Mouse (Mus musculus): ENCODE data around the gene Tbc1d10a. TPM values are rescaled to one million over a fixed set of nuclear protein-coding genes. Genes with fewer than 3 reads are reported as not detected.

Tbc1d10a gene
- polyA plus RNA-seq, 1 experiment from 2014 or later = 61.9 TPM

- no peak for ATAC-seq (ENCODE audit: insufficient number of reproducible peaks, low FRiP score, low TSS enrichment, low read depth)
- Histone ChIP-seq H3K36me3 (no peaks in the 10 kb centered on the region), H3K9me3 (no peaks in the 10 kb centered on the region), H3K27ac (no peak overlapping the region), H3K4me1 (no peaks in the 10 kb centered on the region), H3K27me3 (no peaks in the 10 kb centered on the region), H3K9ac (no peak overlapping the region), H3K4me3 (no peak overlapping the region), H3K4me2 (no peak overlapping the region)
- WGBS = 89% methylated on average over 3 of the region's 3 CpGs
Observed at GRCm38 (mm10) chr11:4249151-4249550, 62.6 kb downstream of the Tbc1d10a start.

DNA sequence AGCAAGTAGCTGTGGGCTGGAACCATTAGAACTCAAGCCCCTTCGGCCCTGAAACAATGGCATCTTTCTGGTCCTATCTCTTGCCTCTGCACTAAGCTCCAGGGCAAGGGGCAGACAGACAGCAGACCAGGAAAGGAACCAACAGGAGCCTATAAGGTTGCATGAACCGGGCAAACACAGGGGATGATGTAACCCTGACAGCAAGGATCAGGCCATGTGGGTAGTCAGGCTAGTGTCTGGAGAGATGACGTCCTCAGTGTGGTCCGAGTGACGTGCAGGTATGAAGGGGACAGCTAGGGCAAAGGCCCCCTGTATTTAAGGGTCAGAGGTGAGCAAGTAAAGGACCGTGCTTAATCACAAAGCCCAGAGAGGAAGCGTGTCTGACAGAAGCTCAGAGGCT, 63.7 kb downstream of the Tbc1d10a start:
- no peaks in the 10 kb centered on the region for H3K27me3 ChIP-seq
- no peak for ATAC-seq (ENCODE audit: insufficient number of reproducible peaks, low FRiP score, low TSS enrichment, low read depth)
- no peak overlapping the region for H3K4me2 ChIP-seq
- H3K27ac ChIP-seq = no peak overlapping the region
- no peak overlapping the region for H3K4me3 ChIP-seq
- no peaks in the 10 kb centered on the region for H3K4me1 ChIP-seq
- H3K9ac ChIP-seq = no peak overlapping the region
- no peaks in the 10 kb centered on the region for H3K9me3 ChIP-seq
- WGBS = 74% methylated on average over 7 of the region's 7 CpGs
- no peaks in the 10 kb centered on the region for H3K36me3 ChIP-seq

DNA sequence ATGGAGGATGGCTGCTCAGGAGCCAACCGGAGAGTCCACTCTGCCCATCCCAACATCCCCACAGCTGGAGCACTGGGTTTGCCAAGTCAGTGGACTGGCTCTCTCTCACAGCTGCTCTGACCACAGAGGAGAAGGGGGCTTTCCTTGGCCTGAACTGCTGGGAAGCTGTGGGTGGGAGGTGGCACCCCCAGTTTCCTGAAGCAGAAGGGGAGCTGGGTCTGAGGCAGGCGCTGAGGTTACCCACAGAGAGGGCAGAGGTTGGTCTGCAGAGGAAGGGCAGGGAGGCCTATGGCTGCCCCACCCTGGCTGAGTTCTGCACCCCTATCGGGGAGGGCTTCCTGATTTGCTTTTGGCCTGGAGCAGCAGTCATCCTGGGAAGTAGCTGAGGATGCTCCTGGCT, 64.8 kb downstream of the Tbc1d10a start:
- WGBS = 63% methylated on average over 3 of the region's 3 CpGs
- no peaks in the 10 kb centered on the region for H3K36me3 ChIP-seq

DNA sequence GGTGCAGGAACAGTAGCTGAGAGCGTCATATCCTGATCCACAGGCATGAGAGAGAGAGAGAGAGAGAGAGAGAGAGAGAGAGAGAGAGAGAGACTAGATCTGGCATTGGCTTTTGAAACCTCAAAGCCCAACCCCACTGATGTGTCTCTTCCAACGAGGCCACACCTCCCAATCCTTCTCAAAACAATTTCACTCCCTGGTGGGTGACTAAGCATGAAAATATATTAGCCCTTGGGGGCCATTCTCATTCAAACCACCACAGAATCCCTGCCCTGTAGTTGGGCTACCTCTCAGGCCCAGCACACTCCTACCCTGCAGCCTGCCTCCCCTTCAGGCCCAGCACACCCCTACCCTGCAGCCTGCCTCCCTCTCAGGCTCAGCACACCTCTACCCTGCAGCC, 66.3 kb downstream of the Tbc1d10a start:
- WGBS = 54% methylated on average over 2 of the region's 2 CpGs
- no peak overlapping the region for H3K9ac ChIP-seq
- H3K36me3 ChIP-seq = no peaks in the 10 kb centered on the region
- no peak overlapping the region for H3K4me3 ChIP-seq
- no peaks in the 10 kb centered on the region for H3K27me3 ChIP-seq
- no peaks in the 10 kb centered on the region for H3K9me3 ChIP-seq
- no peak overlapping the region for H3K27ac ChIP-seq
- H3K4me1 ChIP-seq = peaks cover 7% of the 10 kb centered on the region; the same call in 1 of the 2 replicates
- no peak for ATAC-seq (ENCODE audit: insufficient number of reproducible peaks, low FRiP score, low TSS enrichment, low read depth)
- no peak overlapping the region for H3K4me2 ChIP-seq

More for the DNA sequence above, 64.8 kb downstream of the Tbc1d10a start:
- Histone ChIP-seq H3K4me3 (no peak overlapping the region), H3K9me3 (no peaks in the 10 kb centered on the region), H3K27me3 (no peaks in the 10 kb centered on the region), H3K27ac (no peak overlapping the region), H3K9ac (no peak overlapping the region), H3K4me2 (no peak overlapping the region), H3K4me1 (no peaks in the 10 kb centered on the region)
- no peak for ATAC-seq (ENCODE audit: insufficient number of reproducible peaks, low FRiP score, low TSS enrichment, low read depth)

GRCm38 (mm10) chr11:4256846-4257607, 70.4 kb downstream of the Tbc1d10a start, which contains the start of gene Lif:
Lif (plus strand) TSS chr11:4257557.
- Histone ChIP-seq H3K27ac (no peak within 1 kb of the TSS), H3K4me3 (no peak within 1 kb of the TSS), H3K9me3 (no peaks in the 10 kb centered on the region), H3K4me2 (no peak within 1 kb of the TSS), H3K36me3 (no peaks in the 10 kb centered on the region), H3K27me3 (no peaks in the 10 kb centered on the region), H3K4me1 (peaks cover 34% of the 10 kb centered on the region), H3K9ac (no peak within 1 kb of the TSS)
- ATAC-seq (ENCODE audit: insufficient number of reproducible peaks, low FRiP score, low TSS enrichment, low read depth) = no peak
- 62% methylated on average over 11 of the region's 11 CpGs for WGBS

GRCm38 (mm10) chr11:4257756-4258155, 71.2 kb downstream of the Tbc1d10a start:
- H3K4me2 ChIP-seq = no peak overlapping the region
- H3K27me3 ChIP-seq = no peaks in the 10 kb centered on the region
- no peaks in the 10 kb centered on the region for H3K9me3 ChIP-seq
- WGBS = 57% methylated on average over 5 of the region's 5 CpGs
- no peak for ATAC-seq (ENCODE audit: insufficient number of reproducible peaks, low FRiP score, low TSS enrichment, low read depth)
- no peaks in the 10 kb centered on the region for H3K36me3 ChIP-seq
- no peak overlapping the region for H3K27ac ChIP-seq
- peaks cover 41% of the 10 kb centered on the region for H3K4me1 ChIP-seq
- H3K4me3 ChIP-seq = no peak overlapping the region
- no peak overlapping the region for H3K9ac ChIP-seq

GRCm38 (mm10) chr11:4258657-4259082, 72.1 kb downstream of the Tbc1d10a start:
- Histone ChIP-seq H3K36me3 (no peaks in the 10 kb centered on the region), H3K4me2 (peak overlapping the region; percentile 45), H3K9ac (no peak overlapping the region), H3K4me1 (peaks cover 48% of the 10 kb centered on the region), H3K4me3 (peak overlapping the region; percentile 18; the same call in 1 of the 2 replicates), H3K27me3 (no peaks in the 10 kb centered on the region), H3K9me3 (no peaks in the 10 kb centered on the region), H3K27ac (no peak overlapping the region)
- WGBS = 0% methylated on average over 7 of the region's 7 CpGs
- peak; percentile 40; the same call in 1 of the 2 replicates for ATAC-seq (ENCODE audit: insufficient number of reproducible peaks, low FRiP score, low TSS enrichment, low read depth)

DNA sequence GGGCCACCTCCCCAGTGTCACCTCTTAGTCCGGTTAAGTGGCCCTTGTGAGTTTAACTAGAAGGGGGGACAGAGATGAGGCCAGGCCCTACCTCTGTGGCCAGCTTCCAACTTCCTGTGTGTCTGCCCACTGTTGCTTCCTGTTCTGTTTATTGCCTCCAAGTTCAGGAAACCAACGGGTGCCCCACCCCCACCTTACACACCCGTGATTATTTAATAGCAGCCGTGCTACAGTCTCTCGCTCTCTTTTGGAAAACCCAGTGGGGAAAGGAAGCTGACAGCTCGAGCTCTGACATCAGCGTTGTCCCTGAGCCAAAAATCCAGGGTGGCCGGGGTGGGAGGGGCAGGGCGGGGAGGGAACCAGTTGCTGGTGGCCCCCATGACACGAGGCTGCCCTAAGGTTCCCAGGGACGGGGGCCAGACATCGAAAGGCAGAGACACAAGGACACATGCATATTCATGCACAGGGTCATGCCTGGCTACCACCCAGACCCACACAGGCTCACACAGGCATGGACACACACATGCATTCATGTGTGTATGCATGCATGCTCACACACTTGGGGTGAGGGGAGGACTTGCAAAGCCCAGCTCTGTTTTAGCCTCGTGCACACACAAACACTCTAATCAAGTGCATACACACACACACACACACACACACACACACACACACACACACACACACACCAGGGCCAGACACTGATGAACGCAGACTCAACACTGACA, 74.0 kb downstream of the Tbc1d10a start:
- Histone ChIP-seq H3K27ac (0 out of 2 replicates have a peak overlapping the region, but pooled peaks have one; percentile 1), H3K9me3 (no peaks in the 10 kb centered on the region), H3K4me2 (peak overlapping the region; percentile 25), H3K4me3 (no peak overlapping the region), H3K27me3 (peaks cover 17% of the 10 kb centered on the region), H3K36me3 (no peaks in the 10 kb centered on the region), H3K9ac (no peak overlapping the region), H3K4me1 (peaks cover 57% of the 10 kb centered on the region)
- WGBS = 17% methylated on average over 14 of the region's 14 CpGs
- ATAC-seq (ENCODE audit: insufficient number of reproducible peaks, low FRiP score, low TSS enrichment, low read depth) = no peak

- no peak for ATAC-seq (ENCODE audit: insufficient number of reproducible peaks, low FRiP score, low TSS enrichment, low read depth)
- Histone ChIP-seq H3K27ac (0 out of 2 replicates have a peak overlapping the region, but pooled peaks have one; percentile 1), H3K4me2 (no peak overlapping the region), H3K36me3 (no peaks in the 10 kb centered on the region), H3K9ac (no peak overlapping the region), H3K9me3 (no peaks in the 10 kb centered on the region), H3K4me3 (no peak overlapping the region), H3K27me3 (peaks cover 22% of the 10 kb centered on the region), H3K4me1 (peaks cover 61% of the 10 kb centered on the region)
- 40% methylated on average over 7 of the region's 7 CpGs for WGBS
Observed at GRCm38 (mm10) chr11:4261188-4261494, 74.6 kb downstream of the Tbc1d10a start.

- 22% methylated on average over 5 of the region's 5 CpGs for WGBS
- no peak for ATAC-seq (ENCODE audit: insufficient number of reproducible peaks, low FRiP score, low TSS enrichment, low read depth)
Observed at GRCm38 (mm10) chr11:4261969-4262368, 75.4 kb downstream of the Tbc1d10a start.

GRCm38 (mm10) chr11:4262847-4263246, 76.3 kb downstream of the Tbc1d10a start:
- Histone ChIP-seq H3K9ac (no peak overlapping the region), H3K4me3 (no peak overlapping the region), H3K9me3 (no peaks in the 10 kb centered on the region), H3K36me3 (no peaks in the 10 kb centered on the region), H3K27ac (no peak overlapping the region), H3K4me1 (peaks cover 66% of the 10 kb centered on the region), H3K4me2 (no peak overlapping the region), H3K27me3 (peaks cover 37% of the 10 kb centered on the region)
- no peak for ATAC-seq (ENCODE audit: insufficient number of reproducible peaks, low FRiP score, low TSS enrichment, low read depth)
- WGBS = 21% methylated on average over 5 of the region's 7 CpGs

More at GRCm38 (mm10) chr11:4261969-4262368, 75.4 kb downstream of the Tbc1d10a start:
- H3K27ac ChIP-seq = no peak overlapping the region
- no peak overlapping the region for H3K4me3 ChIP-seq
- no peaks in the 10 kb centered on the region for H3K9me3 ChIP-seq
- H3K4me2 ChIP-seq = no peak overlapping the region
- no peaks in the 10 kb centered on the region for H3K36me3 ChIP-seq
- H3K9ac ChIP-seq = no peak overlapping the region
- peaks cover 28% of the 10 kb centered on the region for H3K27me3 ChIP-seq
- H3K4me1 ChIP-seq = peaks cover 66% of the 10 kb centered on the region

DNA sequence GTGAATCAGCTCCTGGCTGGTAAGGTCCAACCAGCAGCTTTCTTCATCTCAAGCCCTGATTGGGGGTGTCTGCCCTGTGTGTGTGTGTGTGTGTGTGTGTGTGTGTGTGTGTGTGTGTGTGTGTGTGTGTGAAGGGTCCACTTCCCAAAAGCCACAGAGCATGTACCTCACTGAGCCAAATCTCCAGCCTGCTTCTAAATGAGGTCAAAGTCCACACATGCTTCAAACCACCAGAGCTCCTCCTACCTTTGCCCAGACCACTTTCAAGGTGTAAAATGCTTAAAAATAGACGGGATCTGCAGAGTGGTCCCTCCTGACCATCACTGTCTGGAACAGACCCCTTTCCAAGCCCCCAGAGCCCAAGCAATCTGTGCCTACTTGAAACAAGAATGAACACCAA, 76.7 kb downstream of the Tbc1d10a start:
- peaks cover 41% of the 10 kb centered on the region for H3K27me3 ChIP-seq
- no peak overlapping the region for H3K9ac ChIP-seq
- no peak overlapping the region for H3K27ac ChIP-seq
- no peak overlapping the region for H3K4me2 ChIP-seq
- H3K4me3 ChIP-seq = no peak overlapping the region
- no peaks in the 10 kb centered on the region for H3K36me3 ChIP-seq
- peaks cover 66% of the 10 kb centered on the region for H3K4me1 ChIP-seq
- no peak for ATAC-seq (ENCODE audit: insufficient number of reproducible peaks, low FRiP score, low TSS enrichment, low read depth)
- no peaks in the 10 kb centered on the region for H3K9me3 ChIP-seq
- 9% methylated on average over 1 of the region's 1 CpGs for WGBS

Measured in limb, embryonic 15.5 days (tissue).